Mouse (Mus musculus): ENCODE results near the gene Rbm17.
"Not testable (repeated sequence)": the region's sequence is repeated elsewhere in the genome, so short reads cannot be mapped to it uniquely, and the experiment has no call there.

Rbm17 gene

GRCm38 (mm10) chr2:11544342-11544741, 59.6 kb downstream of the Rbm17 start:
- no peak for DNase-seq (ENCODE audit: low spot score)

- no peak for DNase-seq (ENCODE audit: low spot score)
Observed at GRCm38 (mm10) chr2:11543158-11543557, 60.8 kb downstream of the Rbm17 start.

- DNase-seq (ENCODE audit: low spot score), result peak; percentile 53
Observed at GRCm38 (mm10) chr2:11542640-11543039, 61.3 kb downstream of the Rbm17 start.

- DNase-seq (ENCODE audit: low spot score), result no peak
Observed at GRCm38 (mm10) chr2:11542121-11542520, 61.8 kb downstream of the Rbm17 start.

GRCm38 (mm10) chr2:11541528-11541927, 62.4 kb downstream of the Rbm17 start:
- not testable (repeated sequence) for DNase-seq (ENCODE audit: low spot score)

- no peak for DNase-seq (ENCODE audit: low spot score)
Observed at GRCm38 (mm10) chr2:11535966-11536365, 68.0 kb downstream of the Rbm17 start.
